Mouse (Mus musculus) inflammation-experienced regulatory T-cells, adult 16 weeks (primary cell): ENCODE results near the gene Hhipl1. TPM values are rescaled to one million over a fixed set of nuclear protein-coding genes. Genes with fewer than 3 reads are reported as not detected.

ENCODE experiments used
- polyA plus RNA-seq: library from polyadenylated mRNA; unstranded; fragments of 100-300 nt; shearing (Covaris generic); gene quantifications from one replicate; pipeline ENCODE4 v1.2.1, GENCODE M21; 2017

Hhipl1 gene
- polyA plus RNA-seq, result not detected

GRCm38 (mm10) chr12:108305812-108306794, at the start of gene Hhipl1:
Gene Hhipl1, plus strand, starts transcription at chr12:108306270.

GRCm38 (mm10) chr12:108274661-108275507, 31.2 kb upstream of the Hhipl1 start, which contains the start of gene Ccdc85c:
Gene Ccdc85c, minus strand, starts transcription at chr12:108275425.

GRCm38 (mm10) chr12:108333895-108334445, 27.9 kb downstream of the Hhipl1 start, which contains the start of gene Cyp46a1:
Gene Cyp46a1, plus strand, starts transcription at chr12:108334381.

GRCm38 (mm10) chr12:108370596-108371428, 64.7 kb downstream of the Hhipl1 start, which contains the start of gene Eml1:
Gene Eml1, plus strand, starts transcription at chr12:108370957.

Other genes with a start within 250 kb of the Hhipl1 start
- 47.5 TPM for gene Setd3, start 127.0 kb upstream of the Hhipl1 start, polyA plus RNA-seq
- 3.5 TPM for gene Ccnk, start 126.7 kb upstream of the Hhipl1 start, polyA plus RNA-seq
- not detected for gene Ccdc85c, start 30.8 kb upstream of the Hhipl1 start, polyA plus RNA-seq
- not detected for gene Cyp46a1, start 28.1 kb downstream of the Hhipl1 start, polyA plus RNA-seq
- gene Eml1, start 64.7 kb downstream of the Hhipl1 start, polyA plus RNA-seq, result 0.87 TPM
- gene Evl, start 248.4 kb downstream of the Hhipl1 start, polyA plus RNA-seq, result 573 TPM